Mouse (Mus musculus): Measurements from ENCODE around the gene Pemt. TPM values are rescaled to one million over a fixed set of nuclear protein-coding genes. Genes with fewer than 3 reads are reported as not detected.

Gene Pemt
- polyA plus RNA-seq, 1 experiment = 15.8 TPM

GRCm38 (mm10) chr11:60011516-60011915 is 34.8 kb downstream of the Pemt start:
- Histone ChIP-seq H3K27me3 (ENCODE audit: control insufficient read depth, insufficient read depth, insufficient read length) (peaks cover 9% of the 10 kb centered on the region), H3K4me3 (no peak overlapping the region), H3K36me3 (ENCODE audit: control insufficient read depth, insufficient read depth) (no peaks in the 10 kb centered on the region), H3K79me2 (ENCODE audit: control insufficient read depth, insufficient read depth) (no peaks in the 10 kb centered on the region), H3ac (ENCODE audit: control insufficient read depth, insufficient read length) (no peak overlapping the region), H3K4me2 (ENCODE audit: low read depth) (no peak overlapping the region)
- TF ChIP-seq SRF (IDR thresholded peaks at IDR 0.05; ENCODE audit: control insufficient read depth, insufficient read length, low read depth) (no peak), CEBPB (IDR thresholded peaks at IDR 0.05; ENCODE audit: insufficient read depth, poor library complexity, severe bottlenecking) (no peak), TCF3 (IDR thresholded peaks at IDR 0.05; ENCODE audit: insufficient read length, low read depth) (no peak), MYOG (IDR thresholded peaks at IDR 0.05; ENCODE audit: control insufficient read depth in 1 of 3, insufficient read depth in 1 of 3, insufficient read length in 2 of 3, low read depth in 2 of 3) (no peak), MYOD1 (IDR thresholded peaks at IDR 0.05; ENCODE audit: control insufficient read depth in 1 of 3, insufficient read length in 2 of 3, low read depth in 2 of 3) (no peak), TCF12 (IDR thresholded peaks at IDR 0.05; ENCODE audit: insufficient read depth, poor library complexity, severe bottlenecking) (no peak), POLR2AphosphoS2 (IDR thresholded peaks at IDR 0.05; ENCODE audit: insufficient read length, low read depth) (no peak), MAX (IDR thresholded peaks at IDR 0.05; ENCODE audit: low read depth) (no peak), USF1 (IDR thresholded peaks at IDR 0.05; ENCODE audit: low read depth) (no peak), POLR2A (IDR thresholded peaks at IDR 0.05; ENCODE audit: insufficient read length, low read depth) (no peak), E2F4 (IDR thresholded peaks at IDR 0.05; ENCODE audit: insufficient read depth) (no peak), REST (IDR thresholded peaks at IDR 0.05; ENCODE audit: insufficient read depth, insufficient read length) (no peak)

GRCm38 (mm10) chr11:60009451-60009850 is 36.8 kb downstream of the Pemt start:
- Histone ChIP-seq H3K4me2 (ENCODE audit: low read depth) (no peak overlapping the region), H3K27me3 (ENCODE audit: control insufficient read depth, insufficient read depth, insufficient read length) (peaks cover 9% of the 10 kb centered on the region), H3K36me3 (ENCODE audit: control insufficient read depth, insufficient read depth) (no peaks in the 10 kb centered on the region), H3K79me2 (ENCODE audit: control insufficient read depth, insufficient read depth) (no peaks in the 10 kb centered on the region), H3K4me3 (no peak overlapping the region), H3ac (ENCODE audit: control insufficient read depth, insufficient read length) (no peak overlapping the region)
- TF ChIP-seq MAX (IDR thresholded peaks at IDR 0.05; ENCODE audit: low read depth) (no peak), REST (IDR thresholded peaks at IDR 0.05; ENCODE audit: insufficient read depth, insufficient read length) (no peak), TCF3 (IDR thresholded peaks at IDR 0.05; ENCODE audit: insufficient read length, low read depth) (no peak), CEBPB (IDR thresholded peaks at IDR 0.05; ENCODE audit: insufficient read depth, poor library complexity, severe bottlenecking) (no peak), POLR2A (IDR thresholded peaks at IDR 0.05; ENCODE audit: insufficient read length, low read depth) (no peak)

DNA sequence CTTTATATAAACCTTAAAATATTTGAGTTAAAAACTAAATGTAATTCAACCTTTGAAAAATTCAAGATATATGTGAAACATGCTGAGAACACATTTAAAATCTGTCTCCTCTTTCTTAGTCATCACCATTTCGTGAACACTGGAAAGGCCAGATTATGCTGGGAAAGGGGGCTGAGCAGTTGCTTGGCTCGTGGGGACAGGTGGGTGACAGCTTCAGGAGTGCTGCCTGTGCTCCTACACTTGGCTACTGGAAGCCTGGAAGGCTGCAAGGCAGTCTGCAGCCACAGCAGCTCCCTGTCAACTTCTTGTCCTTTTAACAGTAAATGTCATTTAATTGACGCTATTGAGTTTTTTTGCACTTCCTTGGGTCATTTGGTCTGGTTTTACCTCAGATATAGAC is 40.4 kb downstream of the Pemt start:
- H3K36me3 ChIP-seq (ENCODE audit: control insufficient read depth, insufficient read depth) = no peaks in the 10 kb centered on the region
- peaks cover 9% of the 10 kb centered on the region for H3K27me3 ChIP-seq (ENCODE audit: control insufficient read depth, insufficient read depth, insufficient read length)
- H3K79me2 ChIP-seq (ENCODE audit: control insufficient read depth, insufficient read depth) = no peaks in the 10 kb centered on the region
- TF ChIP-seq MYOG (IDR thresholded peaks at IDR 0.05; ENCODE audit: control insufficient read depth in 1 of 3, insufficient read depth in 1 of 3, insufficient read length in 2 of 3, low read depth in 2 of 3) (peak in 1 of 3 experiments; percentile 19), E2F4 (IDR thresholded peaks at IDR 0.05; ENCODE audit: insufficient read depth) (no peak)
- H3K4me2 ChIP-seq (ENCODE audit: low read depth) = no peak overlapping the region
- no peak overlapping the region for H3K4me3 ChIP-seq
- no peak overlapping the region for H3ac ChIP-seq (ENCODE audit: control insufficient read depth, insufficient read length)

- no peak overlapping the region for H3K4me2 ChIP-seq (ENCODE audit: low read depth)
- no peaks in the 10 kb centered on the region for H3K79me2 ChIP-seq (ENCODE audit: control insufficient read depth, insufficient read depth)
- no peak overlapping the region for H3ac ChIP-seq (ENCODE audit: control insufficient read depth, insufficient read length)
- H3K27me3 ChIP-seq (ENCODE audit: control insufficient read depth, insufficient read depth, insufficient read length) = peaks cover 9% of the 10 kb centered on the region
- H3K36me3 ChIP-seq (ENCODE audit: control insufficient read depth, insufficient read depth) = no peaks in the 10 kb centered on the region
- H3K4me3 ChIP-seq = no peak overlapping the region
- TF ChIP-seq REST (IDR thresholded peaks at IDR 0.05; ENCODE audit: insufficient read depth, insufficient read length) (no peak), SRF (IDR thresholded peaks at IDR 0.05; ENCODE audit: control insufficient read depth, insufficient read length, low read depth) (no peak), MYOG (IDR thresholded peaks at IDR 0.05; ENCODE audit: control insufficient read depth in 1 of 3, insufficient read depth in 1 of 3, insufficient read length in 2 of 3, low read depth in 2 of 3) (no peak), MYOD1 (IDR thresholded peaks at IDR 0.05; ENCODE audit: control insufficient read depth in 1 of 3, insufficient read length in 2 of 3, low read depth in 2 of 3) (no peak)
Observed at GRCm38 (mm10) chr11:60004716-60005115, 41.6 kb downstream of the Pemt start.

DNA sequence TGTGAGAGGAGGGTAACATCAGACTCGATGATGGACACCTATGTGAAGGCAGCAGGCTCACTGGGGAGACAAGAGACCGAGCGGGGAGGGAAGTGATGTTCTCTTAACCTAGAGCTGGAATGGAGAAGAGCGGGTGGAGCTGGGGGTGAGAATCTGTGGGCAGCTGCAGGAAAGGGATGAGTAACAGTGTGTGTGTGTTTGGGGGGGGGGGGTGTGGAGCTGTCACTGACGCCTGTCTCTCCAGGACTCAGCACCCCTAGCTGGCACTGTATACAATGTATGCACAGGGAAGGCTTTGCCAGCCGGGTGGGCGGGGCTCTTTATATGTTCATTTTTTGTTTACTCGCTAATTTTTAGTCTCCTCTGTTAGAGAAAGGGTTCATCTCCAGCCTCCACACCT is 42.5 kb downstream of the Pemt start:
- no peak overlapping the region for H3K4me3 ChIP-seq
- TF ChIP-seq MYOD1 (IDR thresholded peaks at IDR 0.05; ENCODE audit: control insufficient read depth in 1 of 3, insufficient read length in 2 of 3, low read depth in 2 of 3) = no peak
- no peak for TF ChIP-seq POLR2AphosphoS2 (IDR thresholded peaks at IDR 0.05; ENCODE audit: insufficient read length, low read depth)
- TF ChIP-seq TCF3 (IDR thresholded peaks at IDR 0.05; ENCODE audit: insufficient read length, low read depth) = no peak
- no peak for TF ChIP-seq MAX (IDR thresholded peaks at IDR 0.05; ENCODE audit: low read depth)
- peaks cover 9% of the 10 kb centered on the region for H3K27me3 ChIP-seq (ENCODE audit: control insufficient read depth, insufficient read depth, insufficient read length)
- H3K79me2 ChIP-seq (ENCODE audit: control insufficient read depth, insufficient read depth) = no peaks in the 10 kb centered on the region
- H3K4me2 ChIP-seq (ENCODE audit: low read depth) = no peak overlapping the region
- no peak overlapping the region for H3ac ChIP-seq (ENCODE audit: control insufficient read depth, insufficient read length)
- no peaks in the 10 kb centered on the region for H3K36me3 ChIP-seq (ENCODE audit: control insufficient read depth, insufficient read depth)
